Mouse (Mus musculus) stomach, embryonic 15.5 days (tissue): ENCODE measurements around the gene Rab19. TPM values are rescaled to one million over a fixed set of nuclear protein-coding genes. Genes with fewer than 3 reads are reported as not detected.
"Not testable (repeated sequence)": the region's sequence is repeated elsewhere in the genome, so short reads cannot be mapped to it uniquely, and the experiment has no call there.

Experiments
- ATAC-seq: fragments of 200-750 bp; cut with Nextera tagmentation; 2 replicates; pipeline ENCODE4 v1.8.0; 2017; ENCODE audit warnings: low read depth, moderate number of reproducible peaks, moderate TSS enrichment; ENCODE audit not compliant: insufficient read depth, low FRiP score
- H3K27ac ChIP-seq: fragments of 300-500 bp; sonication (generic); 2 replicates; pipeline ENCODE4 v1.5.1; 2015; ENCODE audit warnings: mild to moderate bottlenecking, inconsistent platforms
- H3K27me3 ChIP-seq: fragments of 300-500 bp; sonication (generic); replicated peaks from 2 replicates; pipeline ENCODE4 v1.6.1; 2015; ENCODE audit warnings: inconsistent platforms
- H3K36me3 ChIP-seq: fragments of 300-500 bp; sonication (generic); 2 replicates; pipeline ENCODE4 v1.6.1; 2015; ENCODE audit warnings: inconsistent platforms
- H3K4me1 ChIP-seq: fragments of 300-500 bp; sonication (generic); 2 replicates; pipeline ENCODE4 v1.6.1; 2015; ENCODE audit warnings: inconsistent platforms
- H3K4me2 ChIP-seq: fragments of 300-500 bp; sonication (generic); 2 replicates; pipeline ENCODE4 v1.6.1; 2015; ENCODE audit warnings: mild to moderate bottlenecking, inconsistent platforms
- H3K4me3 ChIP-seq: fragments of 300-500 bp; sonication (generic); replicated peaks from 2 replicates; pipeline ENCODE4 v1.5.1; 2015; ENCODE audit warnings: inconsistent platforms
- H3K9ac ChIP-seq: fragments of 300-500 bp; sonication (generic); 2 replicates; pipeline ENCODE4 v1.6.1; 2015; ENCODE audit warnings: inconsistent platforms
- H3K9me3 ChIP-seq: fragments of 300-500 bp; sonication (generic); 2 replicates; pipeline ENCODE4 v1.6.1; 2016; ENCODE audit warnings: inconsistent platforms
- WGBS: fragments of 180-500 bp; shearing (Covaris S2); methylation state at CpG from one replicate; pipeline ENCODE4 v1.1.7; 2015; 5-methylcytosine and 5-hydroxymethylcytosine counted together
- polyA plus RNA-seq: library from polyadenylated mRNA; unstranded; fragments of >200 nt; fragmentation: Nextera tagmentation; extraction: Ambion mirVana; gene quantifications from 2 replicates; pipeline ENCODE4 v1.2.1, GENCODE M21; 2015

The Rab19 gene
- polyA plus RNA-seq, 1 experiment from 2014 or later: 4.8 TPM

DNA sequence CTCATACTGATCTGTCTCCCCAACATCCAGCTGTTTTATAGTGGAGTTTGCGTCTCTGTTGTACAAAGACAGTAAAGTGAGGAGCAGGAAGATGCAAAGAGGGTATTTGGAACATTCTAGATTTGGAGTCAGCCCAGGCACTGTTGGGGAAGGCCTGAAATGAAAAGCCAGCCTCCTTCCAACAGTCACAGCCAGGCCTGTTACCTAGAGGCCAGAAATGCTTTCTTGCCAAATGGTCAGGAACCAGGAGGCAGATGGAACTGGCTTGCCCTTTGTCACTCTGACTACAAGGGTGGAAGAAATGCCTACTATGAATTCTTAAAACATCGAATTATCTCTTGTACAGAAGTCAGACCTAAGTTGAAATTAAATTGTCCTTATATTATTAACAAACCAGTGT lies 9.0 kb downstream of the Rab19 start:
- Histone ChIP-seq H3K27me3 (no peaks in the 10 kb centered on the region), H3K27ac (no peak overlapping the region), H3K9me3 (no peaks in the 10 kb centered on the region), H3K36me3 (no peaks in the 10 kb centered on the region), H3K4me3 (no peak overlapping the region), H3K4me2 (no peak overlapping the region), H3K9ac (no peak overlapping the region), H3K4me1 (no peaks in the 10 kb centered on the region)
- 89% methylated on average over 2 of the region's 2 CpGs for WGBS
- ATAC-seq: no peak

DNA sequence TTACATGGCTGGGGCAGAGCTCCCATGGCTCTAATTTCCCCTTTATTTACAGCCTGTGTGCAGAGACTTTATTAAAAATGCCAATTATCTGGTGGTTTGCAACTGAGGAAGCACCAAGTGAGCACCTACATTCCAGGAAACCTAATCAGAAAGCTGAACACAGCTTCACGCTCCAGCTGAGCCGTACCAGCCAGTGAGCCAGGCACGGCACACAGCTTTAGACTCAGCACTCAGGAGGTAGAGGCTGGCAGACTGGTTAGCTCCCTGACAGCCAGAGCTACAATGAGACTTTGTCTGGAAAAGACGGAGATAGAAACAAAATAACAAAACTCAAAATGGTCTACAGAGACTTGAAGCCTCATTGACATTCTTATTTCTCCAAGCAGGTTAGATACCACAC lies 14.5 kb downstream of the Rab19 start:
- Histone ChIP-seq H3K27ac (no peak overlapping the region), H3K36me3 (0 out of 2 replicates have a peak, but pooled peaks cover 3% of the 10 kb centered on the region), H3K4me1 (no peaks in the 10 kb centered on the region), H3K9ac (no peak overlapping the region), H3K4me3 (no peak overlapping the region), H3K4me2 (no peak overlapping the region), H3K27me3 (no peaks in the 10 kb centered on the region), H3K9me3 (no peaks in the 10 kb centered on the region)
- no peak for ATAC-seq
- WGBS: 86% methylated on average over 4 of the region's 4 CpGs

DNA sequence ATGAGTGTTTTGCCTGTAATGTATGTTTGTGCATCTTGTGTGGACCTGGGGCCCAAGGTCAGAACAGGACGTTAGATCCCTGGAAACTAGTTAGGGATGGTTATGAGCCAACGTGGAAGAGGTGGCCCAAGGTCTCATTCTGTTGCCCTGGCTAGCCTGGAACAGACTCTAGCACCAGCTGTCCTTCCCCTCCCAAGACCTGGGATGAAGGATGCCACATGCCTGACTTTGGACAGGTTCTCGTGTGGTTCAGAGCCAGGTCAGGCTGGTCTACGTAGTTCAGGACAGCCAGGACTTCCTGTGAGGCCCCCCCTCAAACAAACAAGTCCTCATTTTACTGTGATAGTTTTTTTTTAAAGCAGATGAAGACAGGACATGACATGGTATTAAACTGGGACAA lies 14.9 kb downstream of the Rab19 start:
- 0 out of 2 replicates have a peak, but pooled peaks cover 3% of the 10 kb centered on the region for H3K36me3 ChIP-seq
- no peak overlapping the region for H3K27ac ChIP-seq
- H3K27me3 ChIP-seq: no peaks in the 10 kb centered on the region
- H3K4me3 ChIP-seq: no peak overlapping the region
- no peak overlapping the region for H3K9ac ChIP-seq
- no peaks in the 10 kb centered on the region for H3K9me3 ChIP-seq
- no peaks in the 10 kb centered on the region for H3K4me1 ChIP-seq
- no peak for ATAC-seq
- 64% methylated on average over 4 of the region's 4 CpGs for WGBS
- no peak overlapping the region for H3K4me2 ChIP-seq

DNA sequence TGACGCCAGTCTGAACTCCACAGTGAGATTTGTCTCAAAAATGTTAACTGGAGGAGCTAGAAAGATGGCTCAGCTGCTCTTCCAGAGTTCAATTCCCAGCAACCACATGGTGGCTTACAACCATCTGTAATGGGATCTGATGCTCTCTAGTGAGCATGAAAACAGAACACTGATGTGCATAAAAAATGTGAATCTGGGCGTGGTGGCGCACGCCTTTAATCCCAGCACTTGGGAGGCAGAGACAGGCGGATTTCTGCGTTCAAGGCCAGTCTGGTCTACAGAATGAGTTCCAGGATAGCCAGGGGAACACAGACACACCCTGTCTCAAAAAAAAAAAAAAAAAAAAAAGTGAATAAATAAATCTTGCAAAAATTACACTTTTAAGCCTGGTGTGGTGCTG lies 16.1 kb downstream of the Rab19 start:
- Histone ChIP-seq H3K27ac (no peak overlapping the region), H3K4me1 (no peaks in the 10 kb centered on the region), H3K27me3 (no peaks in the 10 kb centered on the region), H3K9ac (no peak overlapping the region), H3K9me3 (no peaks in the 10 kb centered on the region), H3K4me2 (no peak overlapping the region), H3K4me3 (no peak overlapping the region), H3K36me3 (0 out of 2 replicates have a peak, but pooled peaks cover 3% of the 10 kb centered on the region)
- WGBS: 92% methylated on average over 6 of the region's 6 CpGs
- ATAC-seq: no peak

DNA sequence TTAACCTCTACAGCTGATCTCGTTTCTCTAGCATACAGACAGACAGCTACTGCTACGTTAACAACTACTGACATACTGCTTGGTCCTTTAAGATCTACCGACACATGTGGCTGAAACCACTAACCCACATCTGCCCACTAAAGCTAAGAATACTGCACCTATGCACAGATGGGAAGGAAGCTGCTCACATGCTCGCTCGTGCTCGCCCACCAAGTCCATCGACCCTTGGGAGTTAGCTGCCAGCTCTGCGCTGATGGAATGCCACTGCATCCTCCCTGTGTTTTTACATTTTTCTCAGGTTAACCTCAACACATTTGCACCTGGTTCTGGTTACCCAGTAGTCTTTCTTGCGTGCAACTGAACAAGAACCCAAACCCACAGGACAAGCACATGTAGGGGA lies 17.4 kb downstream of the Rab19 start:
- Histone ChIP-seq H3K9me3 (no peaks in the 10 kb centered on the region), H3K4me2 (no peak overlapping the region), H3K4me3 (no peak overlapping the region), H3K27ac (no peak overlapping the region), H3K27me3 (no peaks in the 10 kb centered on the region), H3K36me3 (0 out of 2 replicates have a peak, but pooled peaks cover 3% of the 10 kb centered on the region), H3K9ac (no peak overlapping the region), H3K4me1 (no peaks in the 10 kb centered on the region)
- 89% methylated on average over 9 of the region's 9 CpGs for WGBS
- ATAC-seq: no peak

DNA sequence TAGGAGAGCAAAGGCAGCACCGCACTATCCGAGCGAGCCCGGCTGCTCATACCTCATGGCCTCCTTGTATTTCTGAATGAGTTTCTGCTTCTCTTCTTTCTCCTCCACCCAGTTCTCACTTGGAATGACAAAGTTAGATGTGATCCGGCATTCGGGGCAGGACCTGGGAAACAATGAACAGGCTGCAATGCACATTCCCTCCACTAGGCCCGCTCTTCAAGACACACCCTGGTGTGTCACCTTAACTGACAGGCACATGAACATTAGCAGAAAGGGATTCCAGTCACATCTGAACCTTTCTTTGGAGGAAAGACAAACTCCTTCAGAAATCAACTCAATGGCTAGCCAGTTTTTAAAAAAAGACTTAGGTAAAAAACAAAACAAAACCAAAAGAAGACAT lies 19.4 kb downstream of the Rab19 start:
- Histone ChIP-seq H3K27ac (no peak overlapping the region), H3K4me1 (no peaks in the 10 kb centered on the region), H3K4me2 (no peak overlapping the region), H3K9ac (no peak overlapping the region), H3K36me3 (0 out of 2 replicates have a peak, but pooled peaks cover 6% of the 10 kb centered on the region), H3K4me3 (no peak overlapping the region), H3K27me3 (no peaks in the 10 kb centered on the region), H3K9me3 (no peaks in the 10 kb centered on the region)
- ATAC-seq: no peak
- WGBS: 70% methylated on average over 7 of the region's 7 CpGs

DNA sequence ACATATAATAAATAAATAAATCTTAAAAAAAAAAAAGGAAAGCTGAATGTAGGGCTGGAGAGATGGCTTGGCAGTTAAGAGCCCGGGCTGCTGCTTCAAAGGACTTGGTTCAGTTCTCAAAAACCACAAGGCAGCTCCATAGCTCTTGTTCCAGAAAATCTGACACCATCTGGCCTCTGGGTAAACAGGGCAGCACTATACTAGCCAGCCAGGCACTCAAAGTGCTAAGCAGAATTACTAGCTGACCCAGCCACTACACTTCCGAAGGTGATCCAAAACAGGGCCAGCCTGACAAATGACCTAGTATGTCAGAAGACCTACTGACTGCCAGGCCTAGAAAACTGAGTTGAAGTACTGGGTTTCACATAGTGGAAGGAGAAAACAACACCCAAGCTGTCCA lies 22.2 kb downstream of the Rab19 start:
- H3K36me3 ChIP-seq: 0 out of 2 replicates have a peak, but pooled peaks cover 6% of the 10 kb centered on the region

DNA sequence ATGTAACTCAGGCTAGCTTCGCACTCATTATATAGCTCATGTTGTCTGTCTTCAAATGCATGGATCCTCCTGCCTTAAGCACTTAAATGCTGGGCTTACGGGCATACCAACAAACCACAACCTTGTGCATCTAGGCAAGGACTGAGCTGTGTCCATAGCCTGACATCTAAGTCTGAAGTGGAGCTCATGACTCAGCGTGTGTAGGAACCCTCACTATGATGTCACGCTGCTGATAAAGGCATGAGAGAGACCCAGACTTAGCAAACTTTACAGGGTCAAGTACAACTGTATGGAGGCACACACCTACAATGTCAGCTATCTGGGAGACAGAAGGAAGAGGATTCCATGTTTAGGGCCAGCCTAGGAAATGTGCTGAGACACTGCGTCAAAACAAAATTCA lies 25.5 kb downstream of the Rab19 start:
- Histone ChIP-seq H3K9me3 (no peaks in the 10 kb centered on the region), H3K9ac (no peak overlapping the region), H3K4me2 (no peak overlapping the region), H3K4me3 (no peak overlapping the region), H3K27ac (no peak overlapping the region), H3K27me3 (no peaks in the 10 kb centered on the region), H3K4me1 (no peaks in the 10 kb centered on the region), H3K36me3 (0 out of 2 replicates have a peak, but pooled peaks cover 6% of the 10 kb centered on the region)
- ATAC-seq: no peak
- WGBS: 89% methylated on average over 5 of the region's 5 CpGs

More for the DNA sequence above, 22.2 kb downstream of the Rab19 start:
- no peak overlapping the region for H3K9ac ChIP-seq
- no peaks in the 10 kb centered on the region for H3K4me1 ChIP-seq
- H3K4me3 ChIP-seq: no peak overlapping the region
- no peaks in the 10 kb centered on the region for H3K27me3 ChIP-seq
- WGBS: 74% methylated on average over 2 of the region's 2 CpGs
- H3K4me2 ChIP-seq: no peak overlapping the region
- ATAC-seq: no peak
- H3K9me3 ChIP-seq: no peaks in the 10 kb centered on the region
- no peak overlapping the region for H3K27ac ChIP-seq

DNA sequence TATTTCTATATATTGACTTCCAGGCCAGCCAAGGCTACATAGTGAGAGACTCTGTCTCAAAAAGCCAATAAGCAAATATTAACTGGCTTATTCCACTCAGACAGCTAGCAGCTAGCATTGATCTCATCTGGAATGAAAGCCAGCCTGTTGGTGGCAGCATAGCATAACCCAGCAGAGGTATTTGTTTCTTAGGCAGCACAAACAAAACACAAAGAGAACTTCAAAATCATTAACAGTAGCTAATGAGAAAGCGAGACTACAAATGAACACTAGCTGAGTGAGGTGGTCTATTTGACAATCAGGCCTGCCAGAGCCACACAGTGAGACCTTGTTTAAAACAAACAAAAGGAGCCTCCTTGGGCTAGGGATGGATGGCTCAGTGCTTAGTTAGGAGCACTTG lies 33.1 kb downstream of the Rab19 start:
- no peak for ATAC-seq
- H3K36me3 ChIP-seq: 0 out of 2 replicates have a peak, but pooled peaks cover 2% of the 10 kb centered on the region

DNA sequence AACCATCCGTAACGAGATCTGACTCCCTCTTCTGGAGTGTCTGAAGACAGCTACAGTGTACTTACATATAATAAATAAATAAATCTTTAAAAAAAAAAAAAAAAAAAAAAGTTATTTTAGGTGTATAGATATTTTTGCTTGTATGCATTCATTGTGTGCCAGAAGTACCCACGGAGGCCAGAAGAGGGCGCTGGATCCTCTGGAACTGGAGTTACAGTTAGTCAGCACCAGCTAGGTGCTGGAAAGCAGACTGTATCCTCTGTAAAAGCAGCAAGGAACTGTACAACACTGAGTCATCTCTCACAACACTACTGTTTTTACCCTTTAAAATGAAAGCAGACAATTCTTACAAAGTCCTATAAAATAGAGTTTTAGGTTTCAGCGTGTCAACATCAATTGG lies 34.8 kb downstream of the Rab19 start:
- Histone ChIP-seq H3K4me3 (no peak overlapping the region), H3K4me2 (no peak overlapping the region), H3K9ac (no peak overlapping the region), H3K9me3 (no peaks in the 10 kb centered on the region), H3K4me1 (0 out of 2 replicates have a peak, but pooled peaks cover 5% of the 10 kb centered on the region), H3K27me3 (no peaks in the 10 kb centered on the region), H3K36me3 (no peaks in the 10 kb centered on the region), H3K27ac (no peak overlapping the region)
- no peak for ATAC-seq
- 54% methylated on average over 3 of the region's 5 CpGs for WGBS

More for the DNA sequence above, 33.1 kb downstream of the Rab19 start:
- Histone ChIP-seq H3K4me3 (no peak overlapping the region), H3K27ac (no peak overlapping the region), H3K9ac (no peak overlapping the region), H3K9me3 (no peaks in the 10 kb centered on the region), H3K4me2 (no peak overlapping the region), H3K27me3 (no peaks in the 10 kb centered on the region), H3K4me1 (0 out of 2 replicates have a peak, but pooled peaks cover 3% of the 10 kb centered on the region)
- 78% methylated on average over 1 of the region's 1 CpGs for WGBS

DNA sequence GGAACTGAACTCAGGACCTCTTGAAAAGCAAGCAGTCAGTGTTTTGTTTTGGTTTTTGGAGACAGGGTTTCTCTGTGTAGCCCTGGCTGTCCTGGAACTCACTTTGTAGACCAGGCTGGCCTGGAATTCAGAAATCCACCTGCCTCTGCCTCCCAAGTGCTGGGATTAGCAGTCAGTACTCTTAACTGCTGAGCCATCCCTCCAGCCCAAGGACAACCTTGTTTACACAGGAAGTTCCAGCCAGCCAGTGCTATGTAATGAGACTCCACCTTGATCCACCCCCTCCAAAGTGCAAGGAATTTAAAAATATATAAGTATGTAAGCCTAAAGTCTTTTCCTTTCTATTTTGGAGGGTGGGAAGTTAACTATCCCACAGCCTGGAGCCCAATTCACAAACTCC lies 35.7 kb downstream of the Rab19 start:
- not testable (repeated sequence) for ATAC-seq, H3K9ac ChIP-seq, H3K4me1 ChIP-seq, H3K36me3 ChIP-seq, H3K27ac ChIP-seq, H3K4me2 ChIP-seq, H3K9me3 ChIP-seq, H3K4me3 ChIP-seq, H3K27me3 ChIP-seq

DNA sequence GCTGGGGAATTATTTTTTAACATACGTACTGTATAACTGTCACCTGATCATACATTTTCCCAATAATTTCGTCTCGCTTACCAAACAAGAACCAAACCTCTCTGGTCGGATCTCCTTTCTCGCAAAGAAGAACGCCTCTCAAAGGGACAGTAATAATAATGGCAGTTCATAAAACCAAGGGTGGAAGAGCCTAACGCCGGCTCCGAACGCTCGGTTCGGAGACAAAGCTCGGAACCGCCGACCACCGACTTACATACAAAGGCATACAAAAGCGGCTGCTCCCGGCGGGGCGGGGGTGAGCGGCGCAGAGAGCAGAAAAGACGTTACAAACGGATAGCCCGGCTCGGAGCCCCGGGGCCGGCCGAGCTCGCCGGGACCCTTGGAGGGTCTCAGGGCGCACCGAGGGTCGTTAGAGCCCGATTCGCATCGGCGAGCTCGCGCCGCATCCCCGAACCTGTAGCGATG lies 38.4 kb downstream of the Rab19 start:
- Histone ChIP-seq H3K27ac (peak overlapping the region; percentile 75), H3K4me3 (peak overlapping the region; percentile 68), H3K4me2 (peak overlapping the region; percentile 59), H3K9ac (peak overlapping the region; percentile 42; the same call in 1 of the 2 replicates), H3K36me3 (no peaks in the 10 kb centered on the region), H3K4me1 (0 out of 2 replicates have a peak, but pooled peaks cover 5% of the 10 kb centered on the region), H3K9me3 (no peaks in the 10 kb centered on the region), H3K27me3 (0 out of 2 replicates have a peak, but pooled peaks cover 12% of the 10 kb centered on the region)
- ATAC-seq: no peak
- WGBS: 1% methylated on average over 43 of the region's 43 CpGs
